Mouse (Mus musculus) cerebral cortex, adult 2 months (tissue): ENCODE results near the gene Nptx2.

Experiments
- WGBS: fragments of 180-500 bp; shearing (Covaris S2); methylation state at CpG from one replicate; pipeline ENCODE4 v1.1.7; 2018; 5-methylcytosine and 5-hydroxymethylcytosine counted together

Gene Nptx2

DNA sequence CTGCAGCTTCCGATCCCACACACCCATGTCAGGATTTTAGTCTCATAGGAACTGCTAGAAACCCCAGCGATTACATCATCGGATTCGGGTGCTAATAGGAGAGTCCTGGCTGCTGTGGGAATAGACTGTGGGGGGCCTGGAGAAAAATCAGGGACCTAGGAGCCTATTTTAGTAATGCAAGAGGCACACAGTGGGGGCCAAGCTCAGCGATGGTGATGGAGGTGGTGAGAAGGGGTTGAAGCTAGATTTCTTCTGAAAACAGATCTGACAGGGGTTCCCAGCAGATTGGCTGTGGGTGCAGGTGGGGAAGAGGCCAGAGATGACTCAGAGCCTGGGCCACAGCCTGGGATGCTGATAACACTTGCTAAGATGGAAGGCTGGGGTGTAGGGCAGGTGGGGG, 39.4 kb downstream of the Nptx2 start:
- 53% methylated on average over 5 of the region's 5 CpGs for WGBS

DNA sequence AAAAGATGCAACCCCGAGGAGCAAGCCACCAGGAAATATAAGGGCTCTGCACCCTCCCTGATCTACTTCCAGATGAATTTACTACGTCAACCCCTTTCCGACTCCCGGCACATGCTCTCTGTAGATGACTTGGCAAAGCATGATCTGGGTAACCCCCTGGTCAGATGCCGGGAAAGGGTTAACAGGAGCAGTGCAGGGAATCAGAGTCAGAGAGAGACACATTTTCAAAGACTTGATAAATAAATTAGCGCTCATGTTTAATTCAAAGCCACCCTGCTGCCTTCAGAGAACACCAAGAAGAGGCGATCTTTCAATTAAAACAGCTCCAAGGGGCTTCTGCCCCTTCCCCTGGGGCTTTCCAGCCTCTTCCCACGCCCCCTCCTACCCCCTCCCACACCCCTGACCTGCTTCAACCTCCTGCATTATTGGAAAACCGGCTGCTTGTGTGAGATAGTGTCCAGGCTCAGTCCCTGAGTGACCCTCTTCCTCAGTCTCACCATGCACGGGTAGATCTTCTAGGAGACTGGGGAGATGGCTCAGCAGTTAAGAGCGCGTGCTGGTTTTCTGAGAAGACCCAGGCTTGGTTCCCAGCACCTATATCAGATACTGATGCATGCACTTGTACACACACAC, 45.7 kb downstream of the Nptx2 start:
- WGBS, result 39% methylated on average over 12 of the region's 12 CpGs

DNA sequence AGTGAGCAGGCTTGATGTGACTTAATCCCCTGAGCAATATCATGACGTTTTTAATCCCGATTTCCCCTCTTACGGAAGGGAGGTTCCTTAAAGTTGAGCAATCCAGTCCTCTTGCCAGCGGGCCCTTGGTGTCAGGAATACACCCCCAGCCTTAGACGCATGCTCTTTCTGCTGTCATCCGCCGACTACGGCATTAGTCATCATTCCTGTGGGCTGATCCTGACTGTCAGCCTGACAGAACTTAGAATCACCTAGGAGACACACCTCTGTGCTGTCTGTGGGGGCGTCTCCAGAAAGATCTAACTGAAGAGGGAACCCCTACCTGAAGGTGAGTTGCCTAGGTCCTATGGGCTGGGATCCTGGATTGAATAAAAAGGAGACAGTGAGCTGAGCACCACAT, 49.1 kb downstream of the Nptx2 start:
- 55% methylated on average over 9 of the region's 9 CpGs for WGBS
